Mouse (Mus musculus) megakaryocyte, embryonic 14.5 days (primary cell): Measurements from ENCODE around the gene Otx2.

ENCODE experiments used
- FLI1 ChIP-seq: IDR thresholded peaks from 2 replicates; pipeline ENCODE4 v1.6.1; 2012; ENCODE audit warnings: low read length, inconsistent platforms, mixed read lengths
- GATA1 ChIP-seq: IDR thresholded peaks from 3 replicates; pipeline ENCODE4 v1.6.1; 2012; ENCODE audit warnings: mixed read lengths, low read length, inconsistent platforms, borderline replicate concordance

- TF ChIP-seq GATA1 (no peak), FLI1 (no peak)
Observed at GRCm38 (mm10) chr14:48719296-48719695, 45.7 kb upstream of the Otx2 start.
